Mouse (Mus musculus): ENCODE results near the gene Psma2. TPM values are rescaled to one million over a fixed set of nuclear protein-coding genes. Genes with fewer than 3 reads are reported as not detected.

Psma2 gene
- polyA plus RNA-seq, 1 experiment from 2014 or later: 214 TPM

GRCm38 (mm10) chr13:14629726-14630641 lies 16.9 kb downstream of the Psma2 start, which contains the start of gene AW209491:
TSS of gene AW209491 (plus strand) at chr13:14630154.
- Histone ChIP-seq H3K27me3 (ENCODE audit: control insufficient read depth, insufficient read depth, low read length) (no peaks in the 10 kb centered on the region), H3K4me2 (replicated peaks; ENCODE audit: low read depth, low read length) (peak within 1 kb of the TSS; percentile 71), H3K9ac (ENCODE audit: low read depth, low read length) (peak within 1 kb of the TSS; percentile 71), H3K27ac (ENCODE audit: low read depth, low read length) (peak within 1 kb of the TSS; percentile 17; the same call in 1 of the 2 replicates), H3K4me3 (ENCODE audit: low read depth, low read length) (peak within 1 kb of the TSS; percentile 61), H3K36me3 (ENCODE audit: control insufficient read depth, insufficient read depth, low read length) (0 out of 2 replicates have a peak, but pooled peaks cover 4% of the 10 kb centered on the region), H3K9me3 (ENCODE audit: control insufficient read depth, low read length) (no peaks in the 10 kb centered on the region), H3K4me1 (replicated peaks; ENCODE audit: control insufficient read depth, insufficient read depth, low read length) (0 out of 2 replicates have a peak, but pooled peaks cover 2% of the 10 kb centered on the region)
- ATAC-seq (ENCODE audit: low FRiP score) (peak; percentile 94), DNase-seq (ENCODE audit: low spot score) (peak; percentile 90)
- WGBS: 2% methylated on average over 29 of the region's 29 CpGs

GRCm38 (mm10) chr13:14639998-14640397 lies 27.0 kb downstream of the Psma2 start:
- Histone ChIP-seq H3K27me3 (ENCODE audit: control insufficient read depth, insufficient read depth, low read length) (no peaks in the 10 kb centered on the region), H3K36me3 (ENCODE audit: control insufficient read depth, insufficient read depth, low read length) (0 out of 2 replicates have a peak, but pooled peaks cover 5% of the 10 kb centered on the region), H3K9ac (ENCODE audit: low read depth, low read length) (no peak overlapping the region), H3K4me2 (replicated peaks; ENCODE audit: low read depth, low read length) (no peak overlapping the region), H3K4me3 (ENCODE audit: low read depth, low read length) (no peak overlapping the region), H3K9me3 (ENCODE audit: control insufficient read depth, low read length) (no peaks in the 10 kb centered on the region), H3K27ac (ENCODE audit: low read depth, low read length) (no peak overlapping the region), H3K4me1 (replicated peaks; ENCODE audit: control insufficient read depth, insufficient read depth, low read length) (no peaks in the 10 kb centered on the region)
- ATAC-seq (ENCODE audit: low FRiP score): no peak
- 76% methylated on average over 1 of the region's 1 CpGs for WGBS
- no peak for DNase-seq (ENCODE audit: low spot score)

GRCm38 (mm10) chr13:14649301-14649700 lies 36.3 kb downstream of the Psma2 start:
- Histone ChIP-seq H3K36me3 (ENCODE audit: control insufficient read depth, insufficient read depth, low read length) (no peaks in the 10 kb centered on the region), H3K27ac (ENCODE audit: low read depth, low read length) (no peak overlapping the region), H3K9ac (ENCODE audit: low read depth, low read length) (no peak overlapping the region), H3K9me3 (ENCODE audit: control insufficient read depth, low read length) (no peaks in the 10 kb centered on the region), H3K27me3 (ENCODE audit: control insufficient read depth, insufficient read depth, low read length) (no peaks in the 10 kb centered on the region), H3K4me2 (replicated peaks; ENCODE audit: low read depth, low read length) (no peak overlapping the region), H3K4me1 (replicated peaks; ENCODE audit: control insufficient read depth, insufficient read depth, low read length) (no peaks in the 10 kb centered on the region), H3K4me3 (ENCODE audit: low read depth, low read length) (no peak overlapping the region)
- ATAC-seq (ENCODE audit: low FRiP score) (0 out of 2 replicates have a peak, but pooled peaks have one; percentile 38), DNase-seq (ENCODE audit: low spot score) (peak; percentile 60)
- WGBS: 17% methylated on average over 1 of the region's 1 CpGs

DNA sequence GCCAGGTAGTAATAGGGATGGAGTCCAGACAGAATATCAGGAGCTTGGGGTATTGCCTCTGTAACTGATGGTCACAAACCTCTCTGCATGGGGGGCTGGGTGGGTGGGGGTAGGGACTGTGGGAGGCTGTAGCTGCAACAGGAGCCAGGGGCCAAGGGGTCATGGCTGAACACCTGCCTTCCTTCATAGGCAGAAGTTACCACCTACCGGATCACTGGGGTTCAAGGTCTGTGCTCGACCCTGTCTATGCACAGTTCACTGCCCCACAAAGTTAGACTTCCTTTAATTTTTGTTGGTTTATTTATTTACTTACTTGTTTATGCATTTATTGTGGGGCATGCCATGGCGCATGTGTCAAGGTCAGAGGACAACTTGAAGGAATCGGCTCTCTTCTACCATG lies 54.1 kb downstream of the Psma2 start:
- Histone ChIP-seq H3K36me3 (ENCODE audit: control insufficient read depth, insufficient read depth, low read length) (no peaks in the 10 kb centered on the region), H3K4me1 (replicated peaks; ENCODE audit: control insufficient read depth, insufficient read depth, low read length) (no peaks in the 10 kb centered on the region), H3K9ac (ENCODE audit: low read depth, low read length) (no peak overlapping the region), H3K27me3 (ENCODE audit: control insufficient read depth, insufficient read depth, low read length) (no peaks in the 10 kb centered on the region), H3K4me2 (replicated peaks; ENCODE audit: low read depth, low read length) (no peak overlapping the region), H3K27ac (ENCODE audit: low read depth, low read length) (no peak overlapping the region), H3K4me3 (ENCODE audit: low read depth, low read length) (no peak overlapping the region), H3K9me3 (ENCODE audit: control insufficient read depth, low read length) (no peaks in the 10 kb centered on the region)
- WGBS: 80% methylated on average over 4 of the region's 4 CpGs
- ATAC-seq (ENCODE audit: low FRiP score): no peak
- DNase-seq (ENCODE audit: low spot score): no peak

- Histone ChIP-seq H3K9ac (ENCODE audit: low read depth, low read length) (no peak overlapping the region), H3K27me3 (ENCODE audit: control insufficient read depth, insufficient read depth, low read length) (no peaks in the 10 kb centered on the region), H3K4me1 (replicated peaks; ENCODE audit: control insufficient read depth, insufficient read depth, low read length) (no peaks in the 10 kb centered on the region), H3K4me3 (ENCODE audit: low read depth, low read length) (no peak overlapping the region), H3K9me3 (ENCODE audit: control insufficient read depth, low read length) (no peaks in the 10 kb centered on the region), H3K4me2 (replicated peaks; ENCODE audit: low read depth, low read length) (no peak overlapping the region), H3K27ac (ENCODE audit: low read depth, low read length) (no peak overlapping the region), H3K36me3 (ENCODE audit: control insufficient read depth, insufficient read depth, low read length) (no peaks in the 10 kb centered on the region)
- 29% methylated on average over 2 of the region's 2 CpGs for WGBS
- ATAC-seq (ENCODE audit: low FRiP score): no peak
- DNase-seq (ENCODE audit: low spot score): peak; percentile 55
Observed at GRCm38 (mm10) chr13:14670342-14670741, 57.3 kb downstream of the Psma2 start.

DNA sequence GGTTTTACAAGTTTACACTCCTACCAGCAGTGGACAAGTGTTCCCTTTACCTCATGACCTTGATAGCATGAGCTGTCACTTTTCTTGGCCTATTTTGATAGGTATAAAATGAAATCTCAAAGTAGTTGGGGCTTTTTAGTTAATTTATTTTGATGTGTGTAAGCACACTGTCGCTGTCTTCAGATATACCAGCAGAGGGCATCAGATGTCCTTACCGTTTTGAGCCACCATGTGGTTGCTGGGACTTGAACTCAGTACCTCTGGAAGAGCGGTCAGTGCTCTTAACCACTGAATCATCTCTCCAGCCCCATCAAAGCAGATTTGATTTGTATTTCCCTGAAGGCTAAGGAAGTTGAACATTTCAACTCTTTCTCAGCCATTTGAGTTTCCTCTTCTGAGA lies 75.9 kb downstream of the Psma2 start:
- no peak for DNase-seq (ENCODE audit: low spot score)
- no peaks in the 10 kb centered on the region for H3K4me1 ChIP-seq (replicated peaks; ENCODE audit: control insufficient read depth, insufficient read depth, low read length)
- no peak overlapping the region for H3K9ac ChIP-seq (ENCODE audit: low read depth, low read length)
- 74% methylated on average over 3 of the region's 3 CpGs for WGBS
- H3K36me3 ChIP-seq (ENCODE audit: control insufficient read depth, insufficient read depth, low read length): no peaks in the 10 kb centered on the region
- no peaks in the 10 kb centered on the region for H3K9me3 ChIP-seq (ENCODE audit: control insufficient read depth, low read length)
- no peak overlapping the region for H3K4me2 ChIP-seq (replicated peaks; ENCODE audit: low read depth, low read length)
- no peak for ATAC-seq (ENCODE audit: low FRiP score)
- H3K27me3 ChIP-seq (ENCODE audit: control insufficient read depth, insufficient read depth, low read length): no peaks in the 10 kb centered on the region
- H3K4me3 ChIP-seq (ENCODE audit: low read depth, low read length): no peak overlapping the region
- H3K27ac ChIP-seq (ENCODE audit: low read depth, low read length): no peak overlapping the region

- Histone ChIP-seq H3K4me2 (replicated peaks; ENCODE audit: low read depth, low read length) (no peak overlapping the region), H3K27ac (ENCODE audit: low read depth, low read length) (no peak overlapping the region), H3K4me3 (ENCODE audit: low read depth, low read length) (no peak overlapping the region), H3K4me1 (replicated peaks; ENCODE audit: control insufficient read depth, insufficient read depth, low read length) (no peaks in the 10 kb centered on the region), H3K9ac (ENCODE audit: low read depth, low read length) (no peak overlapping the region), H3K27me3 (ENCODE audit: control insufficient read depth, insufficient read depth, low read length) (no peaks in the 10 kb centered on the region), H3K36me3 (ENCODE audit: control insufficient read depth, insufficient read depth, low read length) (no peaks in the 10 kb centered on the region), H3K9me3 (ENCODE audit: control insufficient read depth, low read length) (no peaks in the 10 kb centered on the region)
- DNase-seq (ENCODE audit: low spot score) (no peak), ATAC-seq (ENCODE audit: low FRiP score) (no peak)
- 92% methylated on average over 2 of the region's 2 CpGs for WGBS
Observed at GRCm38 (mm10) chr13:14716801-14717200, 103.8 kb downstream of the Psma2 start.

DNA sequence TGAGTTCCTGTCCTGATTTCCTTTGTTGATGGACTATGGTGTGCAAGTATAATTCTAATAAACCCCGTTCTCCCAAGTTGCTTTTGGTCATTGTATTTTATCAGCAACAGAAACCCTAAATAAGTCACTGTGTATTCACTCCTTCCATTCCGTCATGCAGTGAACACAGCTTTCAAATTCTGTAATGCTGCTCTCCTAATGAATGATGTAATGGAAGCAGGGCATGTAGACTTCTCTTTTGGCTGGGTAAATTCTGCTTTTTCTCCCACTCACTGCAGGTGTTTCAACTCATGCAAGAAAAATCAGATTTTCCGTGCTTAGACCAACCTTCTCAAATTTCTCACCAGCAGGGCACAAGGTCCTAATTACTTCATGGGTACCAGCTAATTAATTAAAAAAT lies 104.7 kb downstream of the Psma2 start:
- Histone ChIP-seq H3K4me3 (ENCODE audit: low read depth, low read length) (no peak overlapping the region), H3K27me3 (ENCODE audit: control insufficient read depth, insufficient read depth, low read length) (no peaks in the 10 kb centered on the region), H3K27ac (ENCODE audit: low read depth, low read length) (no peak overlapping the region), H3K36me3 (ENCODE audit: control insufficient read depth, insufficient read depth, low read length) (no peaks in the 10 kb centered on the region), H3K4me2 (replicated peaks; ENCODE audit: low read depth, low read length) (no peak overlapping the region), H3K9me3 (ENCODE audit: control insufficient read depth, low read length) (no peaks in the 10 kb centered on the region), H3K4me1 (replicated peaks; ENCODE audit: control insufficient read depth, insufficient read depth, low read length) (no peaks in the 10 kb centered on the region), H3K9ac (ENCODE audit: low read depth, low read length) (no peak overlapping the region)
- 67% methylated on average over 3 of the region's 3 CpGs for WGBS
- ATAC-seq (ENCODE audit: low FRiP score) (no peak), DNase-seq (ENCODE audit: low spot score) (no peak)
